Mouse (Mus musculus) forebrain, embryonic 12.5 days (tissue): Measurements from ENCODE around the gene Zfp593. TPM values are rescaled to one million over a fixed set of nuclear protein-coding genes. Genes with fewer than 3 reads are reported as not detected.
A peak's percentile ranks its signal among the peaks of the same experiment; 100 is the strongest.

Experiments
- ATAC-seq: fragments of 200-750 bp; cut with Nextera tagmentation; 2 replicates; pipeline ENCODE4 v1.8.0; 2017; ENCODE audit warnings: moderate TSS enrichment; ENCODE audit not compliant: low FRiP score
- H3K27ac ChIP-seq: fragments of 300-500 bp; sonication (generic); 2 replicates; pipeline ENCODE4 v1.5.1; 2016; ENCODE audit warnings: mild to moderate bottlenecking
- H3K27me3 ChIP-seq: fragments of 300-500 bp; sonication (generic); 2 replicates; pipeline ENCODE4 v1.6.1; 2016; ENCODE audit warnings: mild to moderate bottlenecking
- H3K36me3 ChIP-seq: fragments of 300-500 bp; sonication (generic); replicated peaks from 2 replicates; pipeline ENCODE4 v1.6.1; 2016; ENCODE audit warnings: mild to moderate bottlenecking
- H3K4me1 ChIP-seq: fragments of 300-500 bp; sonication (generic); 2 replicates; pipeline ENCODE4 v1.6.1; 2016
- H3K4me2 ChIP-seq: fragments of 300-500 bp; sonication (generic); 2 replicates; pipeline ENCODE4 v1.6.1; 2016; ENCODE audit warnings: mild to moderate bottlenecking, moderate library complexity
- H3K4me3 ChIP-seq: fragments of 300-500 bp; sonication (generic); replicated peaks from 2 replicates; pipeline ENCODE4 v1.5.1; 2016; ENCODE audit warnings: mild to moderate bottlenecking
- H3K9ac ChIP-seq: fragments of 300-500 bp; sonication (generic); 2 replicates; pipeline ENCODE4 v1.6.1; 2016; ENCODE audit warnings: mild to moderate bottlenecking
- H3K9me3 ChIP-seq: fragments of 300-500 bp; sonication (generic); 2 replicates; pipeline ENCODE4 v1.6.1; 2016
- WGBS: fragments of 180-500 bp; shearing (Covaris S2); methylation state at CpG from one replicate; pipeline ENCODE4 v1.1.7; 2016; 5-methylcytosine and 5-hydroxymethylcytosine counted together
- polyA plus RNA-seq: library from polyadenylated mRNA; unstranded; fragments of >200 nt; fragmentation: Nextera tagmentation; extraction: Ambion mirVana; gene quantifications from 2 replicates; pipeline ENCODE4 v1.2.1, GENCODE M21; 2016

Zfp593 gene
- polyA plus RNA-seq, 1 experiment from 2014 or later = 20.4 TPM

DNA sequence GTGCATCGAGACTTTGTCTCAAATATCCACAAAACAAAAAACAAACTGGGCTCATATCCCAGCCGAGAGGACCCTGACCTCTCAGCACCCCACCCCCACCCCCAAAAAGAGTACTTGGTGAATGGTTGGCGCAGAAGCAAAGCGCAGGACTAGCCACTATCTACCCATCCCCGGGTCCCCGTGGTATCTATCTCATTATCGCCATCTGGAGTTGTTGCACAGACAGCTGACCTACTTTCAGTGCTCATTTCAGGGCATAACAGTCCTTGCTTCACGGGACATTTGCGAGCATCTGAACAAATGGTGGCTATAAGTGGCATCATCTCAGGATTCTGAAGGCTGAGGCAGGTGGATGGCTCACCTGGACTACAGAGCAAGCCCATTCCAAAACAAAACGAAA, 6.7 kb downstream of the Zfp593 start:
- no peak overlapping the region for H3K9ac ChIP-seq
- no peaks in the 10 kb centered on the region for H3K9me3 ChIP-seq
- peak overlapping the region; percentile 31; the same call in 1 of the 2 replicates for H3K4me2 ChIP-seq
- 12% methylated on average over 10 of the region's 10 CpGs for WGBS
- H3K4me3 ChIP-seq = no peak overlapping the region
- H3K27ac ChIP-seq = no peak overlapping the region
- H3K4me1 ChIP-seq = peaks cover 8% of the 10 kb centered on the region
- peaks cover 27% of the 10 kb centered on the region for H3K27me3 ChIP-seq
- no peak for ATAC-seq
- H3K36me3 ChIP-seq = peaks cover 6% of the 10 kb centered on the region; the same call in 1 of the 2 replicates

DNA sequence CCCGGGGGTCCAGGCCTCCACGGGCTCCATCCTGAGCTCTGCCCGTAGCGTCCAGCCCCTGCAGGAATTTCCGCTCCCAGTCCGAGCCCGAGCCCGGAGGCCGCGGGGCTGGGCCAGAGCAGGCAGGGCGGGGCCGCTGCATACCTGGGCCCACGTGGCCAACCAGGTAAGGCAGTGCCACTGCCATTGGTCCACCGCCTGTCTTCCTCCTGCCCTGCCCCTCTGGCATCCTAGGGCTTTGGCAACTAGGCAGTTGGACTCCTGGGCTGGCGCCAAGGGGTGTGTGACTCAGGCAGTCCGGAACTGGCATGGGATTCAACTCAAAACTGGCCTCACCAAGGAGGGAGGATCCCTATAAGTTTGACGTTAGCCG, 7.1 kb downstream of the Zfp593 start, which contains the start of gene Cnksr1:
Gene Cnksr1, minus strand, starts transcription at position 121 of the 373 bp plus-strand sequence.
- H3K9ac ChIP-seq = peak within 1 kb of the TSS; percentile 21; the same call in 1 of the 2 replicates
- no peak for ATAC-seq
- H3K4me2 ChIP-seq = peak within 1 kb of the TSS; percentile 31
- 4% methylated on average over 18 of the region's 18 CpGs for WGBS
- H3K4me1 ChIP-seq = peaks cover 6% of the 10 kb centered on the region
- peak within 1 kb of the TSS; percentile 16 for H3K4me3 ChIP-seq
- H3K27ac ChIP-seq = no peak within 1 kb of the TSS
- H3K27me3 ChIP-seq = peaks cover 27% of the 10 kb centered on the region
- no peaks in the 10 kb centered on the region for H3K9me3 ChIP-seq
- H3K36me3 ChIP-seq = peaks cover 3% of the 10 kb centered on the region; the same call in 1 of the 2 replicates

DNA sequence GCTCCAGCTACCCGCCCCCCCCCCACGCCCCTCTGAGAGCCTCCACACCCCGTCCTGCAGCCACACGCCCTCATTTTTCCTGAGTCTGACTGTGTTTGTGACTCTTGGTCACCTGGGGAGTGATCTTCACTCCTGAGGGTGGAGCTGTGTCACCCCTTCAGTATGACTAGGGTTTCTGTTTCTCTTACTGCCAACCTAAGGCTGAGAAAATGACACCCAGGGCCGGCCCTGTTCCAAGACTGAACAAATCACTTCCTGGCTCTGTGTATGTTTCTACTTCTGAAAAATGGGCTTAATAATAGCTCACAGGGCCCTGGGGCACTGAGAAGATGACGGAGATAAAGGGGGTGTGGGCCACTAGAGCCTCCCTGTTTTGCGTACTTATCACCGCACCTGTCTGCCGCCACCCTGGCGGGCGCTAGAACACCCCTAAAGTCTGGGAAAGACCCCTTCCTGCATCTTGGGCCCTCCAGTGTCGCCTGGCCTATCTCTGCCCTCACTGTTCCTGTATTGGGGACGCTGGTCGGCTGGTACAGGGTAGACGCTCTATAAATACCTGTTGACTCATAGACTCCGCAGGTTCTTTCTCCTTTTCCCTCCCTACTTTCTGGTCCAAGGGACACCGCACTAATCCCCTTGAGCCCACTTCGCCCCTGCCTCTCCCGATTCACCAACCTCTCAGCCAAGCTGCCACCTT, 7.7 kb downstream of the Zfp593 start:
- Histone ChIP-seq H3K27me3 (peaks cover 27% of the 10 kb centered on the region), H3K4me3 (no peak overlapping the region; the same call in 1 of the 2 replicates), H3K27ac (no peak overlapping the region), H3K4me1 (peaks cover 7% of the 10 kb centered on the region), H3K9me3 (no peaks in the 10 kb centered on the region), H3K36me3 (no peaks in the 10 kb centered on the region), H3K9ac (peak overlapping the region; percentile 21; the same call in 1 of the 2 replicates), H3K4me2 (peak overlapping the region; percentile 31; the same call in 1 of the 2 replicates)
- no peak for ATAC-seq
- 28% methylated on average over 19 of the region's 19 CpGs for WGBS

DNA sequence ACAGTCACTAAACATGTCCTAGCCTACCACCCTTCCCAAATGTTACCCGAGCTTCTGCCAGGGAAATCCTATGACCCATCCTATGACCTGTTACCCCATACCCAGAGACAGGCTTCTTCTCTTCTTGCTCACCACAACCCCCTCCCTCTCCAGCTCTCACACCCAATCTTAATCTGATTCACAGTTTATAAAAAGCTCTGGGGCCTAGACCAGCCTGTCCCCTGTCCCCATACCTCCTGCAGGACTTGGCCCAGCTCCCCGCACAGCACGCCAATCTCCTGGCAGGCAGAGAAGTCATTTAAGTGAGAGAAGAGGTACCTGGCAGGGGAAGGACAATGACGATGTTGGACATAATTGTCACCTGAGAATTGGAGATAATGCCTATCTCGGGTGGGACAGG, 10.5 kb downstream of the Zfp593 start:
- WGBS = 84% methylated on average over 5 of the region's 5 CpGs
- ATAC-seq = no peak
- H3K4me1 ChIP-seq = peaks cover 12% of the 10 kb centered on the region
- no peak overlapping the region for H3K4me3 ChIP-seq
- no peaks in the 10 kb centered on the region for H3K36me3 ChIP-seq
- no peaks in the 10 kb centered on the region for H3K9me3 ChIP-seq
- no peak overlapping the region for H3K4me2 ChIP-seq
- no peak overlapping the region for H3K9ac ChIP-seq
- peaks cover 27% of the 10 kb centered on the region for H3K27me3 ChIP-seq
- no peak overlapping the region for H3K27ac ChIP-seq

DNA sequence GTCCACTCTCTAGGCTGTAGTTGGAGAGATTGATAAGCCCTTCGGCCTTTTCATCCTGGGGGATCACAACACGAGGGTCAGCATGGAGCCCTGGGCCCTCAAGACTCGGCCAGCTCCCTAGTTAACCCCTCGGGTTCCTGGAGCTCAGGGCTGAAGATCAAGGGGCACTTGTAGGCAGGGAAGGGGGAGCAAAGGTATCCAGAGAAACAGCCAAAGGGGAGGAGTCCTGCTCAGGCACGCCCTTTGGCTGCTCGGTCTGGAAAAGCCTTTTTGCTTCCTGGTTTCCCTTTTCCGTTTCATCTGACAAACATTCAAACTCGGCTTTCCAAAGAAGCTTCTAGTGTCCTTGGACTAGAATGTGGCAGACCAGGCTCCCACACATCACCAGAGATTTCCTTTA, 15.0 kb downstream of the Zfp593 start:
- no peak overlapping the region for H3K4me2 ChIP-seq
- H3K9me3 ChIP-seq = no peaks in the 10 kb centered on the region
- no peaks in the 10 kb centered on the region for H3K36me3 ChIP-seq
- 0 out of 2 replicates have a peak, but pooled peaks cover 6% of the 10 kb centered on the region for H3K4me1 ChIP-seq
- 35% methylated on average over 8 of the region's 8 CpGs for WGBS
- no peak overlapping the region for H3K27ac ChIP-seq
- no peak for ATAC-seq
- H3K9ac ChIP-seq = no peak overlapping the region
- no peak overlapping the region for H3K4me3 ChIP-seq
- H3K27me3 ChIP-seq = no peaks in the 10 kb centered on the region

DNA sequence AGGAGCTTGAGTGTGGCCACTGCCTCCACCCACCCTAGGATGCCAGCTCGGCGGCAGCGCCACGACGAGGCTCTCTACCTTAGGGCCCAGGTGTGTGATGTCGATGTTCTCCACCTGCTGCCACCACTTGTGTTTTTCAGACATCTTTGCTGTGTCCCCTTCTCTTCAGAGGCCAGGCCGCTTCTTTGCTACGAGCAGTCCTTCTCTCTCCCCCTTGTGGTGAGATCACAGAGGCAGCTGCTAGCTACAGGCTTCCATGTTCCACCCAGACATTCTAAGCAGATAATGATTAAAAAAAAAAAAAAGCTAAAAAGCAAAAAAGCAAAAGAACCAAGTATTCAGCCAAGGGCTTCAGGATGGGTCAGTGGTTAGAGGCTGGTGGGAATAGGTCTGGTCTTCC, 18.2 kb downstream of the Zfp593 start, which contains the start of gene Catsper4:
Gene Catsper4, minus strand, starts transcription at position 190 of the 400 bp plus-strand sequence.
- WGBS = 78% methylated on average over 8 of the region's 8 CpGs
- no peak for ATAC-seq
- Histone ChIP-seq H3K27ac (no peak within 1 kb of the TSS), H3K4me1 (no peaks in the 10 kb centered on the region), H3K4me3 (no peak within 1 kb of the TSS), H3K4me2 (no peak within 1 kb of the TSS), H3K27me3 (0 out of 2 replicates have a peak, but pooled peaks cover 3% of the 10 kb centered on the region), H3K9me3 (no peaks in the 10 kb centered on the region), H3K9ac (no peak within 1 kb of the TSS), H3K36me3 (no peaks in the 10 kb centered on the region)

DNA sequence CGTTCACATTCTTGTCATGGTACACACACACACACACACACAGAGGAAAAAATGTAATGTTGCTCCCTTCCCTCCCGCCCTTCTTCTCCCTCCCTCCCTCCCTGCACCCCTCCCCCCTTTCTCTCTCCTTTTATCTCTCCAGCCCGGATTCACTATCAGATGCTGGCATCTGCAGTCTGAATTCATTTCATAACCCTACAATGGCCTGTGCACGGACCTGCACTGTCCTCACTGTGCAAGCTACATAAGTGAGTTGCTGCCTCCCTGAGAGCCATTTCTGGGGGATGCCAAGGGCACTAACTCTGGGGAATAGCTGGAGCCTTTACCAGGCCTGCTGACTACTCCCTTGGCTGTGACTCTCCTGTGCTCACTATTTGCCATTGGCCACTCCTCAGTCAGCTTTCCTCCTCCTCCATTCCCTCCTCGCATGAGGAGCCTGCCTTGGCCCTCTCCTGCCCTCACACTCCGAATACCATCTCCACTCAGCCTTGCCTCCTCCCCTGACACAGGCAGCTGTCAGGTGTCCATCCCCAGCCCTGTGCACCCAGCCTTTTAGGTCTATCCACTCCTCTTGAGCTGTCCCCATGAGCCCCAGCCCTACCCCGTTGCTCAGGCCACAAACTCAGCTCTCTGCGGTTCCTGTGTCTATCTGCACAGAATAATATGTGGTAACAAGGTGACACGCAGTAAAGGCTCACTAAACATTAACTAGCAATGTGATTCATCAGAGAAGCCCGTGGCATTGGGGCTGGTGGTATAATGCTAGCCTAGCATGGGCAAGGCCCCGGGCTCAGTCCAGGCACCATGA, 22.4 kb downstream of the Zfp593 start:
- no peak overlapping the region for H3K9ac ChIP-seq
- H3K36me3 ChIP-seq = no peaks in the 10 kb centered on the region
- no peak for ATAC-seq
- 0 out of 2 replicates have a peak, but pooled peaks cover 3% of the 10 kb centered on the region for H3K27me3 ChIP-seq
- no peak overlapping the region for H3K4me2 ChIP-seq
- no peak overlapping the region for H3K4me3 ChIP-seq
- WGBS = 77% methylated on average over 10 of the region's 11 CpGs
- H3K27ac ChIP-seq = no peak overlapping the region
- no peaks in the 10 kb centered on the region for H3K4me1 ChIP-seq
- H3K9me3 ChIP-seq = no peaks in the 10 kb centered on the region

DNA sequence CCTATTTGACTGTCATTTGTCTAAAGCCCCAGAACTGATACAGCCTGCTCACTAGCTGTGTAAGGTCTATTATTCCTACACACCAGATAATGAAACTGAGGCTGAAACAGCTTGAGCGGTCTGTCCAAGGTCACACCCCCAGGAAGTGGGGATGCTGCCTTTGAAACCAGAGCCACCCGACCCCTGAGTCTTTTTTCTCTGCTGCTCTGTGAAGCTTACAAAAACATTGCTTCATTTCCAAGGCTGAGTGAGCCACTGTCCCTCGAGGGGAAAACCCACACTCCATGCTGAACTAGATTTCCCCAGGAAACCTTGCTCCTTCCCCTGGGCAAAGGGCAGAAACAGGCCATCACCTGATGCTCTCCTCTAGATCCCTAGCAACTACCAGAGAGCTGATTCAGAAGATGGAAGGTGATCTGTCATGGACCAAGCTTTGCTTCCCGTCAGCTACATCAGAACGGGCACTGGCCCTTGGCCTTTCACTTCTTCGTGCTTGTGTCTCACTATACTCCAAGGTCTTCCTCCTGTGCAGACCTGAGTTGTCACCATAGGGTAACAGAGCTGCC, 38.8 kb downstream of the Zfp593 start:
- Histone ChIP-seq H3K9ac (no peak overlapping the region), H3K27me3 (0 out of 2 replicates have a peak, but pooled peaks cover 5% of the 10 kb centered on the region), H3K4me1 (no peaks in the 10 kb centered on the region), H3K4me2 (no peak overlapping the region), H3K27ac (no peak overlapping the region), H3K4me3 (no peak overlapping the region), H3K9me3 (no peaks in the 10 kb centered on the region), H3K36me3 (no peaks in the 10 kb centered on the region)
- 71% methylated on average over 6 of the region's 6 CpGs for WGBS
- ATAC-seq = no peak

DNA sequence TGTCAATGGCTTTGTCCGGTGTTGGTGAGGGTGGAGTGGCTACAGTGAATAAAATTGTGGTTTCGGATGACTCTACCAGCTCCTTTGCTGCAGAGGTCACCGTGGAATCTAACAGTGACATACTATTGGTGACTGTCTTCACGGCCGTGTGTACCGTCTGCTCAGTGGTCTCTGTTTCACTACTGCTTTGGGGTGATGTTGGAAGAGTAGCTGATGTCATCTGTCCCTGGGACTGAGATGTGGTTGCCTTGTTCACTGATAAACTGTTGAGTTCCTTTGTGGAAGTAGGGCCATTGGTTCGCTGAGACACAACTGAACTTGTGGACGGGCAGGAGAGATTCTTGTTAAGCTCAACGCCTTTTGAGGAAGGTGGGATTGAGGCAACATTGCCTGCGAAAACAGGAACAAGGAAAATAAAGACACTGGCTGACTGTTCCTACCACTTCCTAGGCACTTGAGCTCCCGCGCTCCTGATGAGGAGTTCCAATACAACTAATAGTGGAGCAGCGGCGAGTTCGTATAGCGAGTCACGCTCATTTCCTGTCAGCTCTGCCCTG, 42.0 kb downstream of the Zfp593 start:
- Histone ChIP-seq H3K9me3 (no peaks in the 10 kb centered on the region), H3K27ac (no peak overlapping the region)
- ATAC-seq = no peak

DNA sequence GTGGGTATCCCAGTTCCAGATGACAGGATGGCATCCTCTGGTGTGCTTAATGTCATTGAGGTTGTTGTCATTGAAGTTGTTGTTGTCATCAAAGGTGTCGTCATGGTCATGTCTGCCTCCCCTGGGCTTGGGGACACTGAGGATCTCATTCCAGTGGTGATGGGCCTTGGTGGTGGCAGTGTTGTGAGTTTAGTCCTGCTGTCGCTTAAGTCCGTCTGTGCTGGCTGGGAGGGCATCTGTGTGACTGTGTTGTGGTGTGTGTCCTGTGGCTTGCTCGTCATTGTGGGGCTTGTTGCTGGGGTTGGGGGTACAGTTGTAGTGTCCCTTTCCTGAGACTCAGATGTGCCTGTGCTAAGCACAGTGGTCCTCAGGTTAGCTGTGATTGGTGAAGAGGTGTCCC, 42.5 kb downstream of the Zfp593 start, which contains the start of gene Gm7534:
Gene Gm7534, minus strand, starts transcription at position 101 of the 400 bp plus-strand sequence.
- Histone ChIP-seq H3K36me3 (no peaks in the 10 kb centered on the region), H3K4me1 (no peaks in the 10 kb centered on the region), H3K27ac (no peak within 1 kb of the TSS), H3K27me3 (no peaks in the 10 kb centered on the region), H3K4me2 (no peak within 1 kb of the TSS), H3K9ac (no peak within 1 kb of the TSS), H3K9me3 (no peaks in the 10 kb centered on the region), H3K4me3 (no peak within 1 kb of the TSS)
- WGBS = 91% methylated on average over 4 of the region's 4 CpGs
- ATAC-seq = no peak

More for the DNA sequence above, 42.0 kb downstream of the Zfp593 start:
- 91% methylated on average over 17 of the region's 17 CpGs for WGBS
- no peak overlapping the region for H3K9ac ChIP-seq
- H3K4me1 ChIP-seq = no peaks in the 10 kb centered on the region
- H3K4me2 ChIP-seq = no peak overlapping the region
- no peaks in the 10 kb centered on the region for H3K27me3 ChIP-seq
- H3K36me3 ChIP-seq = no peaks in the 10 kb centered on the region
- no peak overlapping the region for H3K4me3 ChIP-seq

DNA sequence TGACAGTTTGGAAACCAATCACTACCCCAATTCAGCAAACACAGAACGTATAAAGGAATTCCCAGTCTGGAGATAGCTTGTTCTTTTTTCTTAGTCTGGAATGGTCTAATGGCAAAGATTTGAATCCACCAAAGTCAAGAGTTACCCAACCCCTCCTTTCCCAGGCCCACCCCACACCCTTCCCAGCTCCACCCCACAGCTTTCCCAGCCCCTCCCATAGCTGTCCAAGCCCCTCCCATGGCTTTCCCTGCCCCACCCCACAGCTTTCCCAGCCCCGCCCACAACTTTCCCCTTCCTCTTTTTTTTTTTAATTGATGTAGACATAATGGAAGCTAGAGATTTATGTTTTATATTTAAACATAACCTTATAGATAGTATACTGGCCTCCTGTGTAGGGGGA, 46.0 kb downstream of the Zfp593 start:
- no peak overlapping the region for H3K4me2 ChIP-seq
- H3K9ac ChIP-seq = no peak overlapping the region
- H3K9me3 ChIP-seq = no peaks in the 10 kb centered on the region
- no peaks in the 10 kb centered on the region for H3K4me1 ChIP-seq
- 74% methylated on average over 2 of the region's 2 CpGs for WGBS
- no peak overlapping the region for H3K27ac ChIP-seq
- H3K4me3 ChIP-seq = no peak overlapping the region
- ATAC-seq = no peak
- no peaks in the 10 kb centered on the region for H3K36me3 ChIP-seq
- no peaks in the 10 kb centered on the region for H3K27me3 ChIP-seq
